Mouse (Mus musculus) bone marrow, adult 2 months (tissue): ENCODE measurements around the gene Rptor. TPM values are rescaled to one million over a fixed set of nuclear protein-coding genes. Genes with fewer than 3 reads are reported as not detected.

Experiments used
- H3K27ac ChIP-seq: fragments of 200-500 bp; 2 replicates; pipeline ENCODE4 v1.5.1; 2012; ENCODE audit warnings: low read depth, mild to moderate bottlenecking, control low read depth, inconsistent platforms, low read length; ENCODE audit not compliant: control insufficient read depth, poor library complexity, insufficient read depth
- H3K4me1 ChIP-seq: fragments of 200-500 bp; 2 replicates; pipeline ENCODE4 v1.6.1; 2011; ENCODE audit warnings: low read length; ENCODE audit not compliant: control insufficient read depth, insufficient read depth
- H3K4me3 ChIP-seq: fragments of 200-500 bp; replicated peaks from 2 replicates; pipeline ENCODE3; 2011; ENCODE audit warnings: mild to moderate bottlenecking, low read depth, low read length, control low read depth; ENCODE audit not compliant: control insufficient read depth
- CTCF ChIP-seq: fragments of 200-500 bp; IDR thresholded peaks from 2 replicates; pipeline ENCODE4 v1.5.1; 2011; ENCODE audit warnings: low read length, control low read depth; ENCODE audit not compliant: control insufficient read depth, insufficient read depth
- POLR2A ChIP-seq: fragments of 200-500 bp; IDR thresholded peaks from 2 replicates; pipeline ENCODE4 v1.6.1; 2011; ENCODE audit warnings: low read depth, mild to moderate bottlenecking, control low read depth, low read length, borderline replicate concordance; ENCODE audit not compliant: control insufficient read depth
- WGBS: fragments of 180-500 bp; shearing (Covaris S2); methylation state at CpG from one replicate; pipeline ENCODE4 v1.1.7; 2018; 5-methylcytosine and 5-hydroxymethylcytosine counted together
- polyA plus RNA-seq: library from polyadenylated mRNA; stranded (reverse); fragments of >200 nt; gene quantifications from 2 replicates; pipeline ENCODE4 v1.2.4, GENCODE M21; 2011; ENCODE audit warnings: low replicate concordance; ENCODE audit not compliant: missing spikeins, insufficient read depth, insufficient read length

Rptor gene
- polyA plus RNA-seq, 1 experiment = 15.6 TPM

DNA sequence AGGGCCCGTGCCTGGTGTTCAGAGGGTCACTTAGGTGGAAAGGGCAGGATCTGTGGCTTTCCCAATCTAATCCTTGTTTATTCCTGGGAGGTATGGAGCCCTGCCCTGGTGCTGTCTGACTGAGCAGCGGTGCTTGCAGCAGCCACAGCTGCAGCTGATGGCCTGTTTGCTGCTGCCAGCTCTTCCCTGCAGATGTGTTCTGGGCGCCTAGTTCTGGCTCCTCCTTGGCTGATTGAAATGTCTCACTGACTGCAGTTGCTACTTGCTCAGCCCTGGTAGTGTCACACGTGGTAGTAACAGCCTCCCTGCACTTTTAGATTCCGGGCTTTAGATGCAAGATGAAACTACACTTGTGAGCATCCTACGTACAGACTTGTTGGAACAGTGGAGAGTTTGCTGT is 264.1 kb downstream of the Rptor start:
- no peak for TF ChIP-seq CTCF
- no peak for TF ChIP-seq POLR2A
- Histone ChIP-seq H3K27ac (no peak overlapping the region), H3K4me3 (no peak overlapping the region), H3K4me1 (no peaks in the 10 kb centered on the region; the same call in 1 of the 2 replicates)
- WGBS = 86% methylated on average over 6 of the region's 6 CpGs

DNA sequence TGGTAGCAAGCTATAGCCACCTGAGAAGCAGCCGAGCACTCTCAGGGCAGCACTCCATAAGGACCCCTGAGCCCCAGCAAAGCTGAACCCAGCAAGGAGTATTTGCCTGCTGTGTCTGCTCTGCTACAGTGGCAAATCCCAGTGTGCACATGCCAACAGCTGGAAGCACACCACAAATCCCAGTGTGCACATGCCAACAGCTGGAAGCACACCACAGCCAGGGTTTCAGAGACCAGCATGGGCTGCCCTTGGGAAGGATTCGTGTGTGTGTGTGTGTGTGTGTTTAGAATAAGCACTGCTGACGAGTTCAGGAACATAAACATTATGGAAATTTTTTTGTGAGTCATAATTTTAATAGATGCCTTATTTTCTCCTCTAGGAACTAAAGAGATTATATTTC is 265.4 kb downstream of the Rptor start:
- Histone ChIP-seq H3K4me3 (no peak overlapping the region), H3K27ac (no peak overlapping the region), H3K4me1 (no peaks in the 10 kb centered on the region; the same call in 1 of the 2 replicates)
- 83% methylated on average over 3 of the region's 3 CpGs for WGBS
- no peak for TF ChIP-seq CTCF
- no peak for TF ChIP-seq POLR2A

DNA sequence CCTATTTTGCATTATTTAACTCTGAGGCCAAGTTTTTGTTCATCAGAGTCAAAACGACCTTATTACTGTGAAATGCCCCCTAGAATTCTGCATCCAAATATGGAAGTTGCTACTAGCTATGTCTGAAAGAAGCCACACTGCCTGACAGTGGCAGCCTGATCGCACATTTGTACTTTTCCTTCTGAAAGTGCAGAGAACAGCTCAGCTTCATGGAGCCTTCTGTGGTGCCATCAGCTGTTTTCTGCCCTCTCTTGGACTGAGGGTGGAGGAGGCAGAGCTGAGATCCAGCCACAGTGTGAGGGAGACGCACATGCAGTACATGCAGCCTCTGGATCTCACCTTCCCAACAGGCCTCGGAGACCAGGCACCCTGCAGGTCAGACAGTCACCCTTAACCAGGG is 265.9 kb downstream of the Rptor start:
- WGBS = 84% methylated on average over 4 of the region's 4 CpGs
- H3K4me1 ChIP-seq = no peaks in the 10 kb centered on the region; the same call in 1 of the 2 replicates
- H3K4me3 ChIP-seq = no peak overlapping the region
- TF ChIP-seq POLR2A (no peak), CTCF (no peak)
- no peak overlapping the region for H3K27ac ChIP-seq

- Histone ChIP-seq H3K27ac (no peak overlapping the region), H3K4me1 (peaks cover 4% of the 10 kb centered on the region), H3K4me3 (no peak overlapping the region)
- TF ChIP-seq POLR2A (no peak), CTCF (no peak)
- 74% methylated on average over 7 of the region's 7 CpGs for WGBS
These were observed 268.4 kb downstream of the Rptor start for GRCm38 (mm10) chr11:119871141-119871540.

DNA sequence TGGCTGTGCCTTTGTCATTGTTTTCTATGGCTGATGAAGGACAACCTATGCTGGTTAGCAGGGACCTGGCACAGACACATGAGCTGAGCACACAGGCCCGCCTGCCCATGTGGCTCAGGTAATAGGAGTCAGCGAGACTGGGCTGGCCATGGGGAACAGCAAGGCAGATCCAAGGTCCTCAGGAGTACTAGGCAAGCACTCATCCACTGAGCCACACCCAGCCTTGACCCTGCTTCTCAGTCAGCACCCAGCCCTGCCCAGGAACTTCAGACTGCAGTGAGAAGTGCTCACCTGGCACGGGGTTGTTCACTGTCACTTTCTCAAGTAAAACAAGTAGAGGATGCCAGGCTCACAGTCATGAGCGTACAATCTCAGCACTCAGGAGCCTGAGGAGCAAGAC is 270.9 kb downstream of the Rptor start:
- TF ChIP-seq POLR2A (no peak), CTCF (no peak)
- WGBS = 85% methylated on average over 4 of the region's 4 CpGs
- no peak overlapping the region; the same call in 1 of the 2 replicates for H3K27ac ChIP-seq
- no peak overlapping the region for H3K4me3 ChIP-seq
- H3K4me1 ChIP-seq = peaks cover 6% of the 10 kb centered on the region

- TF ChIP-seq CTCF (no peak), POLR2A (no peak)
- WGBS = 10% methylated on average over 1 of the region's 1 CpGs
- H3K27ac ChIP-seq = peak overlapping the region; percentile 80
- peaks cover 6% of the 10 kb centered on the region for H3K4me1 ChIP-seq
- no peak overlapping the region for H3K4me3 ChIP-seq
These were observed 272.1 kb downstream of the Rptor start for GRCm38 (mm10) chr11:119874841-119875240.

DNA sequence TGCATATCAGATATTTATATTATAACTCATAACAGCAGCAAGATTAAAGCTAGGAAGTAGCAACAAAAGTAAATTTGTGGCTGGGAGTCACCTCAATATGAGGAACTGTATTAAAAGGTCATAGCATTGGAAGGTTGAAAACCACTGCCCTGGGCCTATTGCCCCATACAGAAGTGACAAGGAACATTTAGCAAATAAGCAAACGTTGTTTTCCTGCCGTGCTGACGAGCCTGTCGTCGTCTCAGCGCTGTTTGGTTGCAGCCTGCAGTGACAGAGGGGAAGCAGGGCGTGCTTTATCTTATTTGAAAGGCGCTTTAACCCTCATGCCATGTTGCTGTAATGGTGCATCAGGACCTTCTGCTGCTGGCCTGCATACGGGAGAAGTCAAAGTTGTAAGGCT is 273.0 kb downstream of the Rptor start:
- no peak for TF ChIP-seq POLR2A
- TF ChIP-seq CTCF = no peak
- WGBS = 31% methylated on average over 9 of the region's 9 CpGs
- Histone ChIP-seq H3K4me3 (no peak overlapping the region), H3K4me1 (peaks cover 6% of the 10 kb centered on the region), H3K27ac (peak overlapping the region; percentile 81)

GRCm38 (mm10) chr11:119877124-119877523 is 274.4 kb downstream of the Rptor start:
- Histone ChIP-seq H3K27ac (peak overlapping the region; percentile 81), H3K4me1 (peaks cover 6% of the 10 kb centered on the region), H3K4me3 (no peak overlapping the region)
- WGBS = 72% methylated on average over 7 of the region's 7 CpGs
- TF ChIP-seq CTCF (peak; percentile 5; the same call in 1 of the 2 replicates), POLR2A (no peak)

GRCm38 (mm10) chr11:119879573-119879972 is 276.9 kb downstream of the Rptor start:
- Histone ChIP-seq H3K27ac (no peak overlapping the region), H3K4me1 (peaks cover 6% of the 10 kb centered on the region), H3K4me3 (no peak overlapping the region)
- TF ChIP-seq POLR2A (no peak), CTCF (no peak)
- 92% methylated on average over 5 of the region's 5 CpGs for WGBS
